Mouse (Mus musculus) kidney, adult 18-20 months (tissue): ENCODE measurements around the gene Bysl.
"Not testable (repeated sequence)": the region's sequence is repeated elsewhere in the genome, so short reads cannot be mapped to it uniquely, and the experiment has no call there.

Experiments
- DNase-seq: peaks from one replicate; pipeline ENCODE4 v3.0.0; 2021

Gene Bysl

DNA sequence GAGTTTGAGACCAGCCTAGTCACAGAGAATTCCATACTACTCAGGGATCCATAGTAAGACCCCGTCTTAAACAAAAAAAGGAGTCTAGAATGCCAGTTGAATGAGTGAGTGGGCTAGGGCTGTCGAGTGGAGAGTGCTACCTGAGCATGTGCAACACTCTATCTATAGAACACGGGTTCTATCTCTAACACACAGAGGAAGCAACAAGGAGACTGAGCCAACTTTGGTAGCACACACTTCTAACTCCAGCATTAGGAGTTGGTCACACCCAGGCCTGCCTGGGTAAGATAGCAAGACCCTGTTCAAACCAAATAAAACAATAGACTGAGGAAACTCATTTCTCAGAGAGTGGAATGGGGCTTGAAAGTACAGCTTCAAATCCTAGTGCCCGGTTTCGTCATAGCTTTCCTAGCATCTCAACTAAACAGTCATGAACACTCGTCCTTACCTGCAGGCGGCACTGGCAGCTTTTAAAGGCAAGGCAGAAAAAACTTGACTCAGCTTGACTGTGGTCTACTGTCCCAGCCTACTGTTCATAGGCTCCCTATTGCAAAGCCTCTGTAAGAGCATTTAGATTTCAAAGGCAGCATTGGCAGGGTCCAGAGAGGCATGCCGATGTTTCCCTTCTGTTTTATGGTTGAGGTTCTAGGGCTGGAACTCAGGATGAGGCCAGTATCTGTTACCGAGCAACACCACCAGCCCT is 6.5 kb upstream of the Bysl start:
- DNase-seq, result no peak

- no peak for DNase-seq
Observed at GRCm38 (mm10) chr17:47616652-47617051, 5.4 kb upstream of the Bysl start.

DNA sequence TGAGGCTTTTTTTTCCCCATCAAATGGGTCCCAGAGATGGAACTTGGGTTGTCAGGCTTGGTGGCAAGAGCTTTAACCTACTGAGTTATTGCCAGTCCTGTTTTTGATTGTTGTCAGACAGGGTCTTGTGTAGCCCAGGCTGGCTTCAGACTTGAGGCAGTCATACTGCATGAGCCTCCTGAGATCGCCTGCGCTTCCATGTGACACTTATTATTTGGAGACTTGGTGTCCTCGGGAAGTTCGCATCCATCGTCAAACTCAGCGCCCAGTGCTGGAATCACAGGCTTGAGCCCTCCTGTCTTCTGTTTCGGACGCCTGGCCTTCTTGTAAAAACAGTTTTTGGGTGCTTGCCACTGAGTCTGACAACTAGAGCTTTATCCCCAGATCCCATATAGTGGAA is 4.8 kb upstream of the Bysl start:
- no peak for DNase-seq

GRCm38 (mm10) chr17:47614018-47614417 is 2.7 kb upstream of the Bysl start:
- DNase-seq, result peak; percentile 46

- no peak for DNase-seq
Observed at GRCm38 (mm10) chr17:47611661-47611982, 330 bp upstream of the Bysl start.

DNA sequence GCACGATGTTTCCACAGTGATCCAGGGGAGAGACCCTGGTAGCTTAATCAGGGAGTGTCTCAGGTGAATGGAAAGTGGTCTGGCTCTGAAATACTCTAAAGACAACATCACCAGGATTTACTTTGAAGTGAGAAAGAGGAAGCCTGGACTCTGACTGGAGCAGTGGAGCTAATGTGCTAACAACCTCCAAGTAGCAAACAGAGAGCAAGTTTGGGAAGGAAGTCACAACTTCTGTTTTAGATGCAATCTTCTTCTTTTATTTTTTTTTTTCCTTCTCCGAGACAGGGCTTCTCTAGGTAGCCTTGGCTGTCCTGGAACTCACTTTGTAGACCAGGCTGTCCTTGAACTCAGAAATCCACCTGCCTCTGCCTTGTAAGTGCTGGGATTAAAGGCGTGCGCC is 2.1 kb downstream of the Bysl start:
- no peak for DNase-seq

DNA sequence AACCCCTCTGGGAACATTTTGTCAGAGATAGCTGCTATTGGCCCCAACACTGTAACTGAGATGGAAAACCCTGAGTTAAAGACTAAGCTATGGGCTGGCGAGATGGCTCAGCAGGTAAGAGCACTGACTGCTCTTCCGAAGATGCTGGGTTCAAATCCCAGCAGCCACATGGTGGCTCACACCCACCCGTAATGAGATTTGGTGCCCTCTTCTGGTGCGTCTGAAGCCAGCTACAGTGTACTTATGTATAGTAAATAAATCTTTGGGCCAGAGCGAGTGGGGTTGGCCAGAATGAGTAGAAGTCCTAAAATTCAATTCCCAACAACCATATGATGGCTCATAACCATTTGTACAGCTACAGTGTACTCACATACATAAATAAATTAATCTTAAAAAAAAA is 5.1 kb downstream of the Bysl start:
- no peak for DNase-seq

GRCm38 (mm10) chr17:47602289-47602688 is 9.0 kb downstream of the Bysl start:
- no peak for DNase-seq

GRCm38 (mm10) chr17:47601389-47601755 is 9.9 kb downstream of the Bysl start:
- no peak for DNase-seq

GRCm38 (mm10) chr17:47600601-47601388 is 10.5 kb downstream of the Bysl start:
- no peak for DNase-seq

GRCm38 (mm10) chr17:47599511-47600297 is 11.6 kb downstream of the Bysl start:
- no peak for DNase-seq

- not testable (repeated sequence) for DNase-seq
Observed at GRCm38 (mm10) chr17:47598580-47599304, 12.6 kb downstream of the Bysl start.

- DNase-seq, result no peak
Observed at GRCm38 (mm10) chr17:47597838-47598579, 13.3 kb downstream of the Bysl start.

- no peak for DNase-seq
Observed at GRCm38 (mm10) chr17:47597261-47597660, 14.0 kb downstream of the Bysl start.

- no peak for DNase-seq
Observed at GRCm38 (mm10) chr17:47596839-47597164, 14.5 kb downstream of the Bysl start.

GRCm38 (mm10) chr17:47596162-47596838 is 15.0 kb downstream of the Bysl start:
- DNase-seq, result no peak

DNA sequence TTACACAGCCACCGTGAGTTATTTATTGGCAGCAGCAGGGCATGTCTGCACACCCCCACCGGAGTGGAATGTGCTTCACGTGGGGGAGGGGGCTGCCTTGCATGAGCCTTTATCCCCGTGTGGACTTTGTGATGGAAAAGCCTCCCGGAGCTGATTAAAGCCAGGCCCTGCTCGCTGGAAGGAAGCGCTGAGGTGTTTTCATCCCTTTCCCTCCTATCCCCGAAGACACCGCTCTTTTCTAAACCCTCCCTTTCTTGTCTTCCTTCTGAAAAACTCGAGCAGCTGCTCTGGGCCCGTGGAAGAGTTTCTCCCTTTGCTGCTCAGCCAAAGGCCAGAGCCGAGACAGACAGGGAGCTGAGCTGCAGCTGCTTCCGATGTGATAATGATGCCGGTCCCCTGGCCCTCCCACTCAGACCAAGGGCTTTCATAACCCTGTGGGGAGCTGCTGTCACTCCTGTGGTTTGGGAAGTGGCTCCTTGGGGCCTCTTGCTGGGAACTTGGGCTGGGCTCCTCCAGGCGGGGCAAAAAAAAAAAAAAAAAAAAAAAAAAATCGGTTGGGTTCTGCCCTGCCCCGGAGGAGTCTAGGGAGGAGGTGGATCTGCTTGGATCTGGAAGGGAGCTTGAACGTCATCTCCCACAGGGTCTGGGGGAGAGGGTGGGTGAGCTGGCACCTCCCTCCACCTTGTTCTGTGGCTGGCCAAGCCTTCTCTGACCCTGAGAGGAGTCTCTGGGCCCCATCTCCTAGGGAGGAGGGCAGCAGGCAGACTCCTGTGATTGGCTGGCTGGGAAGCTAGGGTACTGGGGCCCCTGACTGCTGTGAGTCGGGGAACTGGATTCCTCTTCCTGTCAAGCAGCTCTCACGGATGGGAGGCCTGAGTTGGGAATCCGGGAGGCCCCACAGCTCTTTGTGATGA is 15.8 kb downstream of the Bysl start:
- peak; percentile 53 for DNase-seq

- DNase-seq, result no peak
Observed at GRCm38 (mm10) chr17:47594969-47595247, 16.4 kb downstream of the Bysl start.

DNA sequence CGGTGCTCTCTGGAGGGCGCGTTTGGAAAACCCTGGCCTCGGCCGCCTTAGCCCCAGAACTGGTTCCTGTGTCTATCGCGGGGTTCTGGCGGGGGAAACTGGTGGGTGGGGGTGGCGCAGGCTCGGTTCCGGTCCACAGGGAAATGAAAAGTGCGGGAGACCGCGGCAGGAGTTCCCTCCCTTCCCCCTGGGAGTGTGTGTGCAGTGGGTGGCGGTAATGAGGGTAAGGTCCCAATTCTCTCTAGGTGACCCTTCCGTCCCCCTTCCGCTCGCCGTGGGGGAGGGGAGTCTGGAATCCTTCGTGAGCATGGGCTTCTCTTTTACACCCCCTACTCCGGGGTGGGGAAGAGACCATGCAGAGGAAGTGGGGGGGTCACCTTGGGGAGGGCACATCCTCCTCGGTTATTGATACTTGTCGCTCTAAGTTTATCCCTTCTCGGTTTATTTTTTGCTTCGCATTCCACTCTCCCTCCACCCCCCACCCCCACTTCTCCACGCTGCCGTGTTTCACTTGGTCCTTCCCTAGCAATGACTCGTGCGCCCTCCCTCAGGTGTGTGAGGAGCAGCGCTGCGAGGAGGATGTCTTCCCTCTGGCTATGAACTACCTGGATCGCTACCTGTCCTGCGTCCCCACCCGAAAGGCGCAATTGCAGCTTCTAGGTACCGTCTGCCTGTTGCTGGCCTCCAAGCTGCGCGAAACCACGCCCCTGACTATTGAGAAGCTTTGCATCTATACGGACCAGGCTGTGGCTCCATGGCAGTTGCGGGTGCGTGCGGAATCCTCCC is 16.9 kb downstream of the Bysl start:
- peak; percentile 60 for DNase-seq

GRCm38 (mm10) chr17:47593854-47594182 is 17.5 kb downstream of the Bysl start:
- no peak for DNase-seq
